Mouse (Mus musculus) gastrocnemius, adult 8-10 months (tissue): ENCODE data around the gene Lcmt2. TPM values are rescaled to one million over a fixed set of nuclear protein-coding genes. Genes with fewer than 3 reads are reported as not detected.
A peak's percentile ranks its signal among the peaks of the same experiment; 100 is the strongest.
"Not testable (repeated sequence)": the region's sequence is repeated elsewhere in the genome, so short reads cannot be mapped to it uniquely, and the experiment has no call there.

Experiments used
- DNase-seq, 2 experiments: peaks; one replicate each; pipeline ENCODE4 v3.0.0; 2022; ENCODE audit warnings: low spot score in 2 of 2
- total RNA-seq, 4 experiments: library from RNA; stranded (reverse); gene quantifications; 2 replicates each; pipeline ENCODE4 v1.2.4; 2022

Lcmt2 gene
- total RNA-seq, result 1 to 10 TPM; 3.5 to 5.0 (median 4.0) TPM

DNA sequence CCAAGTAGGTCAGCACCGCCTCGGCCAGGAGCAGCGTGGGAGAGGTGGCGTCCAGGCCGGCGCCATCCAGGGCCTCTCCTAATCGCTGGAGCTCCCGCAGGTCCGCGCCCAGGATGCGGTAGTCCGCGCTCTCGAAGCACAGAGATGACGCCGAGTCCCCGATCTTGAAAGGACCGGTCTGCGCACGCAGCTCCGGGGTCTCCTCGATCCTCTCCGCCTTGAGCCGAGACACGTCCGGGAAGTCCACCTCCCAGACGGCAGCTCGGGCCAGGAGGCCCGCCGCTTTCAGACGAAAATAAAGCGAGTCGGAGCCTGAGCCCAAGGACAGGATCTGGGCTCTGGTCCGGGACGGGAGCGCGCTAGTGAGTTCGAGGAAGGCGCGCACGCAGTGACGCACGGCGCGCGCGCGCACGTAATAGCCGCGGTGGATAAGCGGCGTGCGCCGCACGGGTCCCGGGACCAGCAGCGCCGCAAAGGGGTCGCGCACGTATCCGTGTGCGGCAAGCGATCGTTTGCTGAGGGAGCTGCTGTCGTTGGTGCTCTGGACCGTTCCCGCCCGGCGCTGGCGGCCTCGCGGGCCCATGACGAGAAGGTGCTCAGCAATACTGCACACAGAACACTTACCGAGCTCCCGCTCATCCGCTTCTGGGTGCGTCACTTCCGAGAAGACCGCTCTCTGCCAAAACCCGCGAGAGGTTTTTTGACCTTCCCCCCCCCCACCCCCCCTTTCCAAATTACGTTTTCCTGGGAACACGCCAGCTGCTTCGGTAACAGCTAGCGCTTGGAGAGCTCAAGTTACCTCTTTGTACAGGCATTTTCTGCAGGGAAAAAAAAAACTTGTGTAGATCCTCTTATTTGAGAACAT lies at the start of gene Lcmt2, which contains the start of gene Adal:
Lcmt2 (minus strand) TSS at position 636 of the 865 bp plus-strand sequence.
Adal (plus strand) TSS at position 411 of the 865 bp plus-strand sequence.
- DNase-seq, result peak; percentile 89

DNA sequence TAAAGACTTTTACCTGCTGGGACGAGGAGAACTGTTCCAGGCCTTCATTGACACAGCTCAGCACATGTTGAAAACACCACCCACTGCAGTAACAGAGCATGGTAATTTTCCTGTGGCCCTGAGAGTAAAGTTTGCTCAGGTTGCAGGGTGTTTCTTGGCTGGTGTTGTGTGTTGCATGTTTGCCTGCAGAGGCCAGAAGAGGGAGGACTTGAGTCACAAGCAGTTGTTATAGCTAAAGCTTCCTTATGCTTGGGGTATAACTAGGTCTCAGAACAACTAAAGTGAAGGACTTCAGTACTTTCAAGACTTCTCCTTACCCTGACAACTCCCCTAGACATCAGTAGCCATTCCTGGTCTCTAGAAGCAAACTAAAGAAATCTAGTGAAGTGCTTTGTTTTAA lies 48.1 kb upstream of the Lcmt2 start:
- DNase-seq, result no peak

DNA sequence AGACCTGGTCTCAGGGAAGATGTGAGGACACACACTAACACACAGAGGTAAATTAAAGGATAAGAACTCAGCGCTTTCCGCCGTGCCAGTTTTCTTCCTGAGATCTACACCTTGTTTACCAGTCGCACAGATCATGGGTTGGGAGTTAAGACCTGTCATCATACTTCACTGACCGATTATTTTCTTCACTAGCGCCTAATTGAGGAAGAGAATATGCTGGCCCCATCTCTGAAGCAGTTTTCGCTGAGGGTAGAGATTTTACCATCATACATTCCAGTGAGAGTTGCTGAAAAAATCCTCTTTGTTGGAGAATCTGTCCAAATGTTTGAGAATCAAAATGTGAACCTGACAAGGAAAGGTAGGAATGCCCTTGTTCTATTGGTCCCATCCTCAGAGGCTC lies 43.7 kb upstream of the Lcmt2 start:
- no peak for DNase-seq

DNA sequence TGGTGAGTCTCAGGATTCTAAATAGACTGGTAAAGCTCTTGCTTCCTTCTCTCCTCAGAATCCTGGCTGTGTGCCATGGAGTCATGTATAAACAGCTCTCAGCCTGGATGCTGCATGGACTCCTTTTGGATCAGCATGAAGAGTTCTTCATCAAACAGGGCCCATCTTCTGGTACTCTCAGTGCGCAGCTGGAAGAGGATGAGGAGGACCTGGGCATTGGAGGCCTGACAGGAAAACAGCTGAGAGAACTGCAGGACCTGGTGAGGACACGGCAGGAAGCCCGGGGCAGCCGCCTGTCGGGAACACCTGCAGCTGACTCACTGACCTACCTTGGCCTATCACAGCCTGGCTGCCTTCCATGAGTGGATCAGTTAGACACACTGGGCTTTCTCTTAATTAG lies 43.0 kb upstream of the Lcmt2 start:
- DNase-seq, result no peak

DNA sequence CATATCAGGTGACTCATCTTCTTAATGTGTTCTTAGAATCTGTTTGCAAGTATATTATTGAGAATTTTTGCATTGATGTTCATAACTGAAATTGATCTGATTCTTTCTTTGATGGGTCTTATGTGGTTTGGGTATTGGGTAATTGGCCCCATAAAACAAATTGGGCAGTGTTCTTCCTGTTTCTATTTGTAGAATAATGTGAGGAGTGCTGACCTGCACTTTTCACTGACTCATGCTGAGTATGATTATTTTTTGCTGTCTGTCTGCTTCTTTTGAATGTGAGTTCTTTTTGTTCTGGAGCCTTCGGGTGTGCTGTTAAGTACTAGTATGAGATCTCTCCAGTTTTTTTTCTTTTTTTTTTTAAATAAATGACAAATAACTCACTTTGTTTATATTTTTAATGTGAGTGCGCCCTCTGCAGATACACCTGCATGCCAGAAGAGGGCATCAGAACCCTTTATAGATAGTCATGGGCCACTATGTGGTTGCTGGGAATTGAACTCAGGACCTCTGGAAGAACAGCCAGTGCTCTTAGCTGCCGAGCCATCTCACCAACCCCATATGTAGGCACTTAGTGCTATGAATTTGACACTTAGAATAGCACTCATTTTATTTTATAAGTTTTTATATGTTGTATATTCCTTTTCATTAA lies 38.5 kb upstream of the Lcmt2 start:
- DNase-seq, result no peak

DNA sequence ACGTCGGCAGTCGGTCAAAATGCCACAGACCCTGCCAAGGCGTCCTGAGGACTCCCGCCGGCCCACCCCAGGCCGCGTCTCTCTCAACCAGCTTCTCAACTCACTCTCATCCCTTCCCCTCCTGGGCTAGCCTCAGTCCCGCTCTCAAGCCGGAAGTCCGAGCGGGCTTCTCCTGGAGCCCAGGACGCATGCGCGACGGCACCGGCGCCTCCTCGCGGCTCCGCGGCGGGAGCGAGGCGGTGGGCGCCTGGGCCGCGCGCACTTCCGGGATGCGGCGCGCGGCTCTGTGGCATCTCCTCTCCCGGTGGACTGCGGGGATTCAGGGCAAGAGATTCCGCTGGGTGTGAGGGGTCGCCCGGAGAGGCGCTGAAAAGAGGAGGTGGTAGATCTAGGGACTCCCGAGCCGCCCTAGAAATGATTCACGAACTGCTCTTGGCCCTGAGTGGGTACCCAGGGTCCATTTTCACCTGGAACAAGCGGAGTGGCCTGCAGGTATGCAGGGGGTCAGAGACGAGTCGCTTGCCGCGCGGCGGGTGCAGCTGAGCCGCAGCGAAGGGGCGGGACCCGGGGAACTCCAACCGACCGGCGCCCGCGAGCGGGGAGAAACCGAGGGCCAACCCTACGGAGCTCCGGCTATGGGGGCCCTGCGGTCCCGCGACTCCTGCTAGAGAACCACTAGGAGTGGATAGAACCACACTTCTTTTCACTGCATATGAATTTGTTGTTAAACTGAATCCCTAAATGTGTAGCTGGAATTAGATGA lies 30.7 kb upstream of the Lcmt2 start, which contains the start of gene Zscan29:
Zscan29 (minus strand) TSS at position 146 of the 763 bp plus-strand sequence.
- peak; percentile 72 to 82 for DNase-seq

DNA sequence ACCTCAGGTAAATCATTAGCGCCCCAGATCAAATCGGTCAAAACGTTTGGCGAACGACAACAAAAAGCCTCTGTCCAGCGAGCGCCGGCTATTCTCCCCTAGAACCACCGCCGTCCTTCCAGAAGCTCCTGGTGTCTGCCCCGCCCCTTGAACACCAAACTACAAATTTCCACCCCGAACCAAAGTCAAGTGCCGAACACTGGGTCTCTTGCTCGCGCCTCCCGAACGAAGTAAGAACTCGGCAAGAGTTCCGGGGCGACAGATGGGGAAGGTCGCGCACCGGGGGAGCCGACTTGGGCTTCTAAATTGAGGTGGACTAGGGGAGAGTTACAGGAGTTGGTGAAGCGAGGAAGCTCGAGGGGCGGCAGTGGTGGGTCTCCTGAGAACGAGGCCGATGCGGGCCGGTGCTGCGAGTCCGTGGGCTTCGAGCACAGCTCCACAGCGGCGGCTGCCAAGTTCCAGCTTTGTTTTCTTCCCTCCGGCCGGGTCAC lies 30.1 kb upstream of the Lcmt2 start, which contains the start of gene Tubgcp4:
Tubgcp4 (plus strand) TSS at position 174 of the 491 bp plus-strand sequence.
- no peak for DNase-seq

DNA sequence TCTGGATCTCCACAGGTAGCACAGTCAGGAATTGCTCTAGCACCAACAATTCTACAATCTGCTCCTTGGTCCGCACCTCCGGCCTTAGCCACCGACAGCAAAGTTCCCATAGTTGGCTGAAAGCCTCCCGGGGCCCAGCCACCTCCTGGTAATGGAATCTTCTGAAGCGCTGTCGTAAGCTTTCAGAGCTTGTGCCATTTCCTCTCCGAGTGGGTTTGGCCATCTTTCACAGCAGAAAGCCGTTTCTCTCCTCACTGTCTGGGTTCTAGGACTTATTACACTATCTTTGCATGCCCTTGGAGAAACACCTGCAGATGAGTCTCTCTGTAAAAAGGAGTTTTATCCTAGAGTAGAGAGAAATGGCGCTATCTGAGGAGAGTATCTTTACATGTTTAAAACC lies 29.4 kb upstream of the Lcmt2 start:
- peak in 1 of 2 experiments; percentile 9 for DNase-seq

DNA sequence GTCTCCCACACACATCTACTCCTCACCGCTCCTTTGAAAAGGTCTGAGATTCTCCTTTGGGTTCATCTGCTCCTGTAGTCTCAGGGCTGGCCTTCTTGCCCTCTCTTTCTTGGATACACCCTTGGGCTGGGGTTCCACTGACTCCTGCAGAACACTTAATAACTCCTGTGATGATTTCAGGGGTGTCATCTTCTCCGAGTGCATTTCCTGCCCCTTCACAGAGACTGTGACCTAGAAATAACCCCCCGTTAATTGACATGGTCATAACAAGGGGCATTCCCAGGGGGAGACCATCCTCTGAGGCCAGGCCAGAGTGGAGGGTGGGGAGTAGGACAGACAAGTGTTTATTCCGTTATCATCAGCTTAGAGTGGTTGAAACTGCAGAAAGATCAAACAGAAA lies 28.7 kb upstream of the Lcmt2 start:
- no peak for DNase-seq

DNA sequence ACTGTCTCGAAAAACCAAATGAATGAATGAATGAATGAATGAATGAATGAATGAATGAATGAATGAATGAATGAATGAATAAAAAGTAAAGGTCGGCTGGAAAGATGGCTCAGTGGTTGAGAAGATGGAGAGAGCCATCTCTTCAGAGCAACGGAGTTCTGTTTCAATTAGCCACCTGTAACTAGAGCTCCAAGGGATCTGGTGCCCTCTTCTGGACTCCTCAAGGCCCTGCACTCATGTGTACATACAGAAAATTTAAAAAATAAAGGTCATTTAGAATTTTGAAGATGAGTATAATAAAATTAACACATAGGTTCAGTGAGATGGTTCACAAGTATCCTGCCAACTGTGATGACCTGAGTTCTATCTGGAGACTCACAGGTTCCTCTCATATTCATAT lies 12.6 kb upstream of the Lcmt2 start:
- no peak for DNase-seq

DNA sequence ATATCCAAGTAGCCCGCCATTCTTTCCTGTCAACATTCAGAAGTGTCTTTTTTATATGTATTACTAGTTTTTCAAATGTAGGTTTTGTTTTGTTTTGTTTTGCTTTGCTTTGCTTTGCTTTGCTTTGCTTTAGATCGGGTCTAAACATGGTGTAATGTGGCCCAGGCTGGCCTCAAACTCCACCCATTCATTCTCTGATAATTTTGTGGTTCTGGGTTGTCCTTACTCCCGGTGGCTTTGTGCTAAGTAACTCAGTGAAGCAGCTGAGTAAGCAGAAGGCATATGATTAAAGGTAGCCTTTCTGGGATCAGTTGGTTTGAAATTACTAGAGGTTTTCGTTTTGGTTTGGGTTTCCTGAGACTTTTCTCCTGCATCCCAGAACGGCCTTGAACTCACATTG lies 9.2 kb upstream of the Lcmt2 start:
- no peak for DNase-seq

DNA sequence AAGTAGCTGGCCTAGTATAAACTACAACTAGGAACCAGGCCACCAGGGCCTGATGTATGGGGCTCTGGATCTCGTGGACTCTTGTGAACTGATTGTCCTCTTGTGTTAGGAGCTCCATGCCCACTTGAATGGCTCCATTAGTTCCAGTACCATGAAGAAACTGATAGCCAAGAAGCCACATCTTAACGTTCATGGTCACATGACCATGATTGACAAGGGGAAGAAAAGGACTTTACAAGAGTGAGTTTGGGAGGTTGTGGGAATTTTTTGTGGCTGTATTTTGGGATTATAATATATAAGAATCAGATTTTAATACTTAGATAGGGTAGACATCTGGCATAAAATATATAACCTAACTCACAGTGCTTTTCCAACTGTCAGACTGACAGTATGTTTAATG lies 2.0 kb upstream of the Lcmt2 start:
- no peak for DNase-seq

DNA sequence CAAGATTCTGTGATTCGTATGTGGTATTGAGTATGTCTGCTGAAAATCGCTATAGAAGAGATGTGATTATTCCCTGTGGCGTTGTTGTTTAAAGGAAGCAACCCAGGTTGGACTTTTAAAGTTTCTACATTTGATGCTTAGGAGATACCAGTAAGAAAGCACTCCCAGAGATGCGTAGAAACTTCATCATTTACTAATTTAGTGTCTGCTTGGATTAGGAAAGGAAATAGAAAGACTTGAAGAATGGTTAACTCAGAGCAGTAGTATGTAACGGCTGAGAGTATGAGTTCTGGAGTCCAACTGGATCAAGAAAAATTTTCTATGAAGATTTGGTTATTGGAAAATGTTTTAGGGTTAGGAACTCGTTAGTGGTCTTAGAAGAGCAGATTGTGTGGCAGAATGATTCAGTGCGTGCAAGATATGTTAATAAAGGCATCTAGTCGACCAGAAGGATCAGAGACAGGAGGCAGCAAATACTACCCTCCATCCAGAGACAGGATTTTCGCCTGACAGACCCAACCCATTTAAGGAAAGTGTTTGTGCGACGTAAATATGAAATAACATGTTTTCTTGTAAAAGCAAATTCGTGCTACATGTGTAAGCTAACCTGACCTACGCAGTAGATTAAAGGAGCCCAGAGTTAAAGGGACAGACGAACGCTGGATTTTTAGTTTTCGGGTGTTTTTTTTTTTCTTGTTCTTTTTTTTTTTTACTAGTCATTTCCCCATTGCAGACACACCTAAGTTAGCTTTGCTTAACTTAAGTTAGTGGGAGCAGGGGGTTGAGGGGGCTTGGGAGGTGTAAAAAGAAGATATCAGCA lies 973 bp upstream of the Lcmt2 start:
- no peak for DNase-seq

DNA sequence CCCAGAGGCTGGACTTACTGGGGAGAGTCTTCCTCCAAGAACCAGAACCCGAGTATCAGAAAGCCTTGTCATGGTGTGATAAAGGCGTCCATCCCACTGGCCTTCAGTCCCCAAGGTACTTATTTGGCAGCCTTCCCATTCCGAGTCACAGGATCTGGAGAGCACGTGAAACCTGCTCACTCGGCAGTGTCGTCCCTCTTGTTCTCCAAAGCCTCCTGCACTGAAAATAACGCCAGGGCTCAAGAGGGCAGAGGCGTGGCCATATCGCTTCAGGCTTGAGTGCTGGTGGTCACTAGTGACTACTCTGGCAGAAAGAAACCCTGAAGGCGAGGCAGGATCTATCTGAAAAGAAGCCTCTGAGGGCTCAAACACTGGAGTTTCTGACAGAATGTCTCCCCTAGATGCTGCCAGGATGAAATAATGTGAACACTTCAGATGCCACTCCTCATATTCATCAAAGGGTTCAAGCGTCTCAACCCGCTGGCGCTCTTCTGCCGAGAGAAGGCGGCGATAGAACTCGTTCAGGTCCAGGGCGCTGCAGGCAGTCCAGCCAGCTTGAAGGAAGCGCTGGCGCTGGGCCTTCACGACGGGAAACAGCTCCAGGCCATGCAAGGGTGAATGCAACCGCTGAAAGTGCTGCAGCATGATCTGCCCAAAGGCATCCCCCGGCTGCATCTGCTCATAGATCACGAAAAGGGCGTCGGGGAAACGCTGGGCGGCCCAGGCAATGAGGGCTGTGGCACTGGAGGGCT lies 1.0 kb downstream of the Lcmt2 start:
- peak in 1 of 2 experiments; percentile 33 for DNase-seq

DNA sequence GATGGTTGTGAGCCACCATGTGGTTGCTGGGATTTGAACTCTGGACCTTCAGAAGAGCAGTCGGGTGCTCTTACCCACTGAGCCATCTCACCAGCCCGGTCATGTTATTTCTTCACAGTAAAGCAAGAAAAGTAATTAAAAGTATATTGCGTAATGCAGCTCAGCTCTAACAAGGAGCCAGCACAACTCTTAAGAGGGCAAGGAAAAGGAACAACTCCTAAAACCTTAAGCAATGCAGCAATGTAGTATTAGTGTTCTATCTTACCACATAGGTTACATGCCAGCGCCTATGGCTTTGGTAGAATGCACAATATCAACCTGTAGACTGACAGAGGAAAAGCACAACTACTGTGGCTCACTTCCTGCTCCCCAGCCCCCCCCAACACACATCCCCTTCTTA lies 3.1 kb downstream of the Lcmt2 start:
- no peak for DNase-seq

DNA sequence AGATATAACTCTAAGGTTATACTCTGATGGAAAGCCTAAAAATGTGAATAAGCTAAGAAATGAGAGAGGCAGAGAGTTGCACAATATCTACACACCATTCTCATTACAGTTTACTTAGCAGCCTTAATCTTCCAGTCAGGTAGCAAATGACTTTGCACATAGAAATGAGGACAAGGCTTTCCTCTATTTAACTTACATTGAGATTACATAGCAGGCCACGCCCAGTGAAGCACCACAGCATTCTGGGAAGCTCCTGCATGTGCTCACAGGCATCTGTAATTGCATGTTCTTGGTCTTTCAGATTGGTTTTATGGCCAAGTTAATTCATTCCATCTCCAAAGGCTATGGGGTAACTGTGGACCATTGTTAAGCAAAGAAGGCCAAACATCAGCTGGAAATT lies 7.6 kb downstream of the Lcmt2 start:
- DNase-seq, result no peak

DNA sequence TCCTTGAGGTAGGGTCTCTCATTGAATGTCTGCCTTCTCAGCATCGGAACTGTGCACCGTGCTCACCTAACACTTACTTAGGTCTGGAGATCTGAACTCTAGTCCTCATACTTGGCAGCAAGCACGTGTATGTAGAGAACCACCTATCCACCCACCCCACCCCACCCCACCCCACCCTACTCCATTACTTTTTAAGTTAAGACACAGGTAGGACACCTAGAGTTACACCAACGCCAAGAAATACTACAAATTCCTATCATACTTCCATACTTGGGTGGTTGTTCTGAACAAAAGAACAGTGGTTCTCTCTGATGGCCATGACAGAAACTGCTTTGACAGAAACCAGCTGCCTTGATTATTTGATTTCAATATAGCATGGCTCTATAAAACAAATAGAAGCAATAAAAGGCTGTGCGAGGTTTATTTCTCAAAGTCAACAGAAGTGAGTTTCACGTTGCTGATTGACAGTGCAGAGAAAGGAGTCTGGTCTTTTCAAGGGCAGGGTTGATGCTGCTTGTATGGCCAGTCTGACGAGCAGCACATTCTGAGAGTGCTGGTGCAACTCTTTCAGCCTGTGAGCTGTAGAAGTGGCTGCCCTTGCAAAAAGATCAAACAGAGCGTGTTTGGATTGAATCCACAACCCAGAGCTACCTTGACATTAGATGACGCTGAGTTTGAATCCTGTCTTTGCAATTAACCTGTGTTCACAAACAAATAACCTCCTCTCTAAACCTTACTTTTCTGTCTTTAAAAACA lies 11.4 kb downstream of the Lcmt2 start:
- DNase-seq, result no peak

DNA sequence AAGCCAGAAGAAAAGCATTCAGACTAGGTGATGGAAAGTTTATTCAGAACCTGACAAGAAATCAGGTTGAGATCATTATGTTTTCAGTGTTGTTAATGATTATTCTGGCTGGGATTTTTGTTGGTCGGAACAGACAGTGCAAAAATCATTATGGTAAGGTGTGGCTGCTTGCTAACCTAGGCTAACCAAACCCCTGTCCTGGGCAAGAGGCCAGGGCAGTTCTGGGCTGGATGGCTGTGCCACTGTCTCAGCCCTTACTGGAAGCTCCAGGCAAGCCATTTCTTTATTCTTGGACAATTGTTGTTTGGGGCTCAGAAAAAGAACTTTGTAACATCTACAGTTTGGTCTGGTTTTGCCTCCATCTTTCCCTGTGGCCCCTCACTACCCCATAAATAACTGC lies 12.9 kb downstream of the Lcmt2 start:
- no peak for DNase-seq

DNA sequence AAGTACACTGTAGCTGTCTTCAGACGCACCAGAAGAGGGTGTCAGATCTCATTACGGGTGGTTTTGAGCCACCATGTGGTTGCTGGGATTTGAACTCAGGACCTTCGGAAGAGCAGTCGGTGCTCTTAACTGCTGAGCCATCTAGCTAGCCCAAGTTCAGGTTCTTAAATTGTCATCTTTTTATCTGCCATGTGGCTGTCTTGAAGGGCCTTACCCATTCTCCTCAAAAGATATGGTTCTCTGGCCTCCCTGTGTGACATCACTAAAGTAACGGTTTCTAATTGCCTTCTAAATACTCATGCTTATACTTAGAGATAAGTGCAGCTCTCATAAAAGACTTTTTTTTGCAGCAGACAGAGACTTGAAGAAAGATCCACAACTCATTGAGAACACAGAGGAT lies 14.2 kb downstream of the Lcmt2 start:
- not testable (repeated sequence) for DNase-seq
